Mouse (Mus musculus) lung, adult 2 months (tissue): ENCODE results near the gene Nrxn3.

ENCODE experiments used
- CTCF ChIP-seq: fragments of 200-500 bp; IDR thresholded peaks from 2 replicates; pipeline ENCODE4 v1.5.1; 2011; ENCODE audit warnings: mild to moderate bottlenecking, low read length, control low read depth; ENCODE audit not compliant: insufficient read depth
- POLR2A ChIP-seq: fragments of 200-500 bp; IDR thresholded peaks from 2 replicates; pipeline ENCODE4 v1.6.1; 2011; ENCODE audit warnings: low read depth, mild to moderate bottlenecking, control low read depth, low read length, borderline replicate concordance; ENCODE audit errors: extremely low read depth

DNA sequence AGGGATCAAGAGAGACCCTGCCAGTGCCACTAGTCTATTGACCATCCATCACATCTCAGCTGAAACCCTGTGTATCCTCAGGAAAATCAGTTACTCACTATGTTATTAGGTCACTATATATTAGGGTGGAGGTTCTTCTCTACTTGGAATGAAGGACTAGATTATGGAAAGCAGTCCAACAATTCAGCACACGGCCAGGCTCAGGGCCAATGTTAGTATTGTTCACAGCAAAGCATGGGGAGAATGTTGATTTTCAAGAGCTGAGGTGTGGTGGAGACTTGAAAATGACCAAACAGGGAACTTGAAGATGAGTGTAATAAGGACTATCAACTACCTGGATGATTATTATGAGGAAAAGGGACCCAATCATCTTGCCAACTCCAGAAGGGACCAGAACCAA lies 1209.7 kb downstream of the Nrxn3 start:
- no peak for TF ChIP-seq CTCF
- TF ChIP-seq POLR2A, result no peak
